In genomic region chr14:55477421-55477820, GRCm38 (mm10) we compare ENCODE assay signal across 26 mouse cellular contexts. TPM values are rescaled to one million over a fixed set of nuclear protein-coding genes. Genes with fewer than 3 reads are reported as not detected.
DNase-seq lines count a peak whose midpoint lies in the region; ATAC-seq and TF ChIP-seq lines count a peak whose summit lies in the region.
"Had no signal": no experiment of that assay in that cellular context is flagged by ENCODE, and none has a peak within 500 bp of the region (broad histone marks: within the 10 kb centered on the region; RNA-seq: fewer than 3 reads in every experiment).

No protein-coding gene starts in this region.

- H3K9ac ChIP-seq in liver, embryonic 11.5 days (ENCODE audit: low read depth, low read length) = no peak overlapping the region
- H3K9ac ChIP-seq in liver, embryonic 14.5 days (replicated peaks) = peak overlapping the region; percentile 23; the same call in 1 of the 2 replicates
- no peak overlapping the region for H3K9ac ChIP-seq in liver, postnatal 0 days (replicated peaks)
- H3K9ac ChIP-seq: embryonic facial prominence, embryonic 12.5 days; embryonic facial prominence, embryonic 15.5 days; forebrain, postnatal 0 days; hindbrain, embryonic 12.5 days; hindbrain, embryonic 15.5 days had no signal

- TF ChIP-seq EP300 in liver, embryonic 14.5 days (IDR thresholded peaks at IDR 0.05; ENCODE audit: low read depth) = peak; percentile 42; the same call in 1 of the 2 replicates
- TF ChIP-seq EP300 in liver, postnatal 0 days (IDR thresholded peaks at IDR 0.05; ENCODE audit: low read depth) = no peak

- TF ChIP-seq CTCF in liver, embryonic 14.5 days (IDR thresholded peaks at IDR 0.05; ENCODE audit: low read depth) = no peak
- no peak for TF ChIP-seq CTCF in liver, postnatal 0 days (IDR thresholded peaks at IDR 0.05; ENCODE audit: low read depth)
- no peak for TF ChIP-seq CTCF in thymus, adult 2 months (IDR thresholded peaks at IDR 0.05; ENCODE audit: borderline replicate concordance, control insufficient read depth, extremely low read depth, insufficient read depth, low read length, poor library complexity)

- H3K27me3 ChIP-seq in liver, embryonic 11.5 days (replicated peaks; ENCODE audit: control insufficient read depth, insufficient read depth, low read length) = no peaks in the 10 kb centered on the region
- H3K27me3 ChIP-seq in liver, embryonic 14.5 days (ENCODE audit: control insufficient read depth, insufficient read depth, low read length) = no peaks in the 10 kb centered on the region
- H3K27me3 ChIP-seq in liver, postnatal 0 days (ENCODE audit: insufficient read depth, low read length) = no peaks in the 10 kb centered on the region
- no peaks in the 10 kb centered on the region for H3K27me3 ChIP-seq in thymus, adult 2 months (ENCODE audit: control insufficient read depth, insufficient read depth, low read length)
- H3K27me3 ChIP-seq: embryonic facial prominence, embryonic 12.5 days; embryonic facial prominence, embryonic 15.5 days; heart, embryonic 13.5 days; hindbrain, embryonic 12.5 days; hindbrain, embryonic 15.5 days had no signal

- WGBS in liver, embryonic 11.5 days = 97% methylated on average over 1 of the region's 1 CpGs
- 89% methylated on average over 1 of the region's 1 CpGs for WGBS in liver, embryonic 14.5 days (ENCODE audit: insufficient replicate concordance)
- WGBS in liver, postnatal 0 days (ENCODE audit: insufficient replicate concordance) = 90% methylated on average over 1 of the region's 1 CpGs
- 100% methylated on average over 1 of the region's 1 CpGs for WGBS in thymus, adult 2 months

- H3K4me3 ChIP-seq in liver, embryonic 11.5 days (ENCODE audit: low read depth, low read length) = no peak overlapping the region
- H3K4me3 ChIP-seq in liver, embryonic 14.5 days (ENCODE audit: insufficient read depth in 1 of 2, low read depth in 2 of 2, low read length in 2 of 2) = no peak overlapping the region; a peak in 1 of 4 replicates
- no peak overlapping the region for H3K4me3 ChIP-seq in liver, postnatal 0 days (ENCODE audit: low read depth, low read length)
- H3K4me3 ChIP-seq in thymus, adult 2 months (ENCODE audit: control insufficient read depth, insufficient read depth, low read length) = no peak overlapping the region
- H3K4me3 ChIP-seq: hindbrain, embryonic 12.5 days; hindbrain, embryonic 15.5 days had no signal

- H3K4me2 ChIP-seq in liver, embryonic 11.5 days = peak overlapping the region; percentile 69
- H3K4me2 ChIP-seq in liver, embryonic 14.5 days (ENCODE audit: low read depth) = peak overlapping the region; percentile 84
- peak overlapping the region; percentile 86; the same call in 1 of the 2 replicates for H3K4me2 ChIP-seq in liver, postnatal 0 days (ENCODE audit: low read depth, low read length)
- H3K4me2 ChIP-seq: hindbrain, embryonic 15.5 days had no signal

- peak; percentile 40 for ATAC-seq in liver, embryonic 11.5 days (replicated peaks; ENCODE audit: low FRiP score)
- ATAC-seq in liver, embryonic 14.5 days (ENCODE audit: insufficient read depth) = peak; percentile 66
- ATAC-seq in liver, postnatal 0 days = no peak
- ATAC-seq in cerebellum, adult (ENCODE audit: insufficient number of reproducible peaks, low FRiP score, low TSS enrichment) = no peak
- ATAC-seq: activated CD4-positive, CD25-positive, alpha-beta regulatory T cell, adult 4 months; forebrain, embryonic 14.5 days; forebrain, postnatal 0 days had no signal

- 0 out of 2 replicates have a peak overlapping the region, but pooled peaks have one; percentile 87 for H3K27ac ChIP-seq in liver, embryonic 11.5 days (ENCODE audit: low read depth, low read length)
- peak overlapping the region; percentile 87 for H3K27ac ChIP-seq in liver, embryonic 14.5 days
- H3K27ac ChIP-seq in liver, postnatal 0 days (ENCODE audit: low read depth) = peak overlapping the region; percentile 16; the same call in 1 of the 2 replicates
- no peak overlapping the region for H3K27ac ChIP-seq in thymus, adult 2 months (ENCODE audit: control insufficient read depth, insufficient read depth, low read length)
- H3K27ac ChIP-seq: embryonic facial prominence, embryonic 15.5 days; heart, embryonic 10.5 days; heart, embryonic 13.5 days; hindbrain, embryonic 12.5 days; hindbrain, embryonic 15.5 days had no signal

- no peaks in the 10 kb centered on the region for H3K36me3 ChIP-seq in liver, embryonic 11.5 days (ENCODE audit: control insufficient read depth, insufficient read depth, low read length)
- H3K36me3 ChIP-seq in liver, embryonic 14.5 days (replicated peaks; ENCODE audit: control insufficient read depth, insufficient read depth, low read depth) = no peaks in the 10 kb centered on the region
- no peaks in the 10 kb centered on the region for H3K36me3 ChIP-seq in liver, postnatal 0 days (replicated peaks; ENCODE audit: insufficient read depth, low read length)
- no peaks in the 10 kb centered on the region for H3K36me3 ChIP-seq in thymus, adult 2 months (ENCODE audit: control insufficient read depth, insufficient read depth, low read length)
- H3K36me3 ChIP-seq: embryonic facial prominence, embryonic 12.5 days; hindbrain, embryonic 12.5 days; hindbrain, embryonic 15.5 days had no signal

- DNase-seq in liver, embryonic 11.5 days (ENCODE audit: low spot score) = no peak
- DNase-seq in liver, embryonic 14.5 days (ENCODE audit: low read depth in 3 of 3, low spot score in 3 of 3) = peak in 2 of 3 experiments; percentile 45 to 47
- no peak for DNase-seq in liver, postnatal 0 days
- no peak for DNase-seq in frontal cortex, postnatal 36 days (ENCODE audit: low spot score in 2 of 2)
- no peak for DNase-seq in thymus, adult 2 months
- no peak for DNase-seq in thymus, postnatal 25 days
- DNase-seq: adrenal gland, adult 8-10 months; adrenal gland, postnatal 25 days; cerebellum, adult 18-20 months; cerebellum, adult 9-11 months; cerebellum, postnatal 25 days; forebrain, postnatal 0 days; gastrocnemius, postnatal 25 days; heart, adult 18-20 months; heart, postnatal 14 days had no signal

- no peak for TF ChIP-seq POLR2A in thymus, adult 2 months (IDR thresholded peaks at IDR 0.05; ENCODE audit: control insufficient read depth, extremely low read depth, insufficient read depth, low read length, poor library complexity)

- H3K4me1 ChIP-seq in liver, embryonic 11.5 days (replicated peaks; ENCODE audit: control insufficient read depth, insufficient read depth, low read length) = peaks cover 26% of the 10 kb centered on the region
- H3K4me1 ChIP-seq in liver, embryonic 14.5 days (replicated peaks; ENCODE audit: control insufficient read depth in 2 of 2, insufficient read depth in 2 of 2, low read length in 1 of 2) = peaks cover 34 to 43% of the 10 kb centered on the region in 2 experiments
- peaks cover 29% of the 10 kb centered on the region for H3K4me1 ChIP-seq in liver, postnatal 0 days (ENCODE audit: insufficient read depth)
- H3K4me1 ChIP-seq in thymus, adult 2 months (replicated peaks; ENCODE audit: control insufficient read depth, insufficient read depth, low read length) = no peaks in the 10 kb centered on the region

- no peaks in the 10 kb centered on the region for H3K9me3 ChIP-seq in liver, embryonic 11.5 days (ENCODE audit: control insufficient read depth, low read length)
- no peaks in the 10 kb centered on the region for H3K9me3 ChIP-seq in liver, embryonic 14.5 days (ENCODE audit: control insufficient read depth, low read length)
- H3K9me3 ChIP-seq in liver, postnatal 0 days (ENCODE audit: low read length) = no peaks in the 10 kb centered on the region
- H3K9me3 ChIP-seq: embryonic facial prominence, embryonic 12.5 days; embryonic facial prominence, embryonic 15.5 days; heart, embryonic 10.5 days; heart, embryonic 13.5 days; hindbrain, embryonic 12.5 days; hindbrain, embryonic 15.5 days had no signal

RNA-seq across cellular contexts. Expression of gene Dhrs4, which starts 1.1 kb away (rescaled TPM):
- polyA plus RNA-seq in liver, embryonic 11.5 days (2014; fragmentation: Nextera tagmentation; extraction: Ambion mirVana) = 58.7 and 59.4 TPM in 2 replicates
- polyA plus RNA-seq in liver, embryonic 14.5 days (2012; rRNA removed) = 40.3 and 44.1 TPM in 2 replicates
- polyA plus RNA-seq in liver, embryonic 14.5 days (2014; fragmentation: Nextera tagmentation; extraction: Ambion mirVana) = 40.4 and 42.2 TPM in 2 replicates
- 177 TPM in 2 replicates for polyA plus RNA-seq in liver, postnatal 0 days (2015; fragmentation: Nextera tagmentation; extraction: Ambion mirVana)
- 38.3 and 46.8 TPM in 2 replicates for polyA plus RNA-seq in thymus, adult 2 months (2012; rRNA removed)

RNA-seq across cellular contexts. Expression of gene Carmil3, which starts 13.0 kb away (rescaled TPM):
- polyA plus RNA-seq in liver, embryonic 11.5 days (2014; fragmentation: Nextera tagmentation; extraction: Ambion mirVana) = 2.7 and 3.0 TPM in 2 replicates
- 2.6 TPM in 2 replicates for polyA plus RNA-seq in liver, embryonic 14.5 days (2012; rRNA removed)
- polyA plus RNA-seq in liver, embryonic 14.5 days (2014; fragmentation: Nextera tagmentation; extraction: Ambion mirVana) = 0.32 and 0.45 TPM in 2 replicates
- 0.06 and 0.08 TPM in 2 replicates for polyA plus RNA-seq in liver, postnatal 0 days (2015; fragmentation: Nextera tagmentation; extraction: Ambion mirVana)
- polyA plus RNA-seq in thymus, adult 2 months (2012; rRNA removed) = 20.6 and 25.4 TPM in 2 replicates
- polyA plus RNA-seq: activated CD4-positive, CD25-positive, alpha-beta regulatory T cell, adult 4 months had no signal

RNA-seq across cellular contexts. Expression of gene Cpne6, which starts 32.8 kb away (rescaled TPM):
- polyA plus RNA-seq in liver, embryonic 11.5 days (2014; fragmentation: Nextera tagmentation; extraction: Ambion mirVana) = 0.16 and 0.49 TPM in 2 replicates
- polyA plus RNA-seq in liver, embryonic 14.5 days (2012; rRNA removed) = 0.05 and 0.06 TPM in 2 replicates
- polyA plus RNA-seq in liver, embryonic 14.5 days (2014; fragmentation: Nextera tagmentation; extraction: Ambion mirVana) = not detected in 2 replicates
- not detected in 2 replicates for polyA plus RNA-seq in liver, postnatal 0 days (2015; fragmentation: Nextera tagmentation; extraction: Ambion mirVana)
- 0.98 and 1.0 TPM in 2 replicates for polyA plus RNA-seq in thymus, adult 2 months (2012; rRNA removed)
- polyA plus RNA-seq: activated CD4-positive, CD25-positive, alpha-beta regulatory T cell, adult 4 months had no signal

RNA-seq across cellular contexts. Expression of gene Nrl, which starts 47.4 kb away (rescaled TPM):
- polyA plus RNA-seq in liver, embryonic 11.5 days (2014; fragmentation: Nextera tagmentation; extraction: Ambion mirVana) = not detected in 2 replicates
- not detected in 2 replicates for polyA plus RNA-seq in liver, embryonic 14.5 days (2012; rRNA removed)
- not detected in 2 replicates for polyA plus RNA-seq in liver, embryonic 14.5 days (2014; fragmentation: Nextera tagmentation; extraction: Ambion mirVana)
- not detected in 2 replicates for polyA plus RNA-seq in liver, postnatal 0 days (2015; fragmentation: Nextera tagmentation; extraction: Ambion mirVana)
- 0.50 and 0.70 TPM in 2 replicates for polyA plus RNA-seq in thymus, adult 2 months (2012; rRNA removed)
- polyA plus RNA-seq: embryonic facial prominence, embryonic 12.5 days; embryonic facial prominence, embryonic 15.5 days; forebrain, embryonic 11.5 days; forebrain, embryonic 14.5 days; gonadal fat pad, adult 2 months; heart, embryonic 10.5 days; heart, embryonic 13.5 days; hindbrain, embryonic 12.5 days had no signal

Comparison
In these comparisons a context has a peak if more than half of its experiments do, and no peak if none do; other contexts are left out.
1. ATAC-seq: peak in liver, embryonic 11.5 days (single experiment) and liver, embryonic 14.5 days (single experiment); none in liver, postnatal 0 days (single experiment) and cerebellum, adult (single experiment).
2. DNase-seq: peak in liver, embryonic 14.5 days (2 of 3); none in liver, embryonic 11.5 days (single experiment), liver, postnatal 0 days (single experiment), frontal cortex, postnatal 36 days (0 of 2), thymus, adult 2 months (single experiment) and thymus, postnatal 25 days (single experiment).
3. Peak in every context shown above with its lines, with median percentiles within 50 percentile points of each other: H3K4me2 ChIP-seq.